Mouse (Mus musculus) ES-E14 (cell line): ENCODE measurements around the gene 5730596B20Rik.

Source experiments
- CHD2 ChIP-seq: IDR thresholded peaks from 2 replicates; pipeline ENCODE4 v1.6.1; 2014; ENCODE audit warnings: mild to moderate bottlenecking, low read depth, low read length, inconsistent platforms
- HCFC1 ChIP-seq: IDR thresholded peaks from 2 replicates; pipeline ENCODE4 v1.6.1; 2012; ENCODE audit warnings: low read length, inconsistent platforms, borderline replicate concordance; ENCODE audit not compliant: insufficient read depth
- MAFK ChIP-seq: IDR thresholded peaks from 2 replicates; pipeline ENCODE4 v1.6.1; 2014; ENCODE audit warnings: mild to moderate bottlenecking, low read depth, low read length, inconsistent platforms; ENCODE audit not compliant: insufficient read depth
- ZC3H11A ChIP-seq: IDR thresholded peaks from 2 replicates; pipeline ENCODE4 v1.6.1; 2012; ENCODE audit warnings: low read depth, mild to moderate bottlenecking, inconsistent platforms, low read length, borderline replicate concordance
- ZNF384 ChIP-seq: IDR thresholded peaks from 2 replicates; pipeline ENCODE4 v1.6.1; 2012; ENCODE audit warnings: low read depth, low read length, inconsistent platforms

DNA sequence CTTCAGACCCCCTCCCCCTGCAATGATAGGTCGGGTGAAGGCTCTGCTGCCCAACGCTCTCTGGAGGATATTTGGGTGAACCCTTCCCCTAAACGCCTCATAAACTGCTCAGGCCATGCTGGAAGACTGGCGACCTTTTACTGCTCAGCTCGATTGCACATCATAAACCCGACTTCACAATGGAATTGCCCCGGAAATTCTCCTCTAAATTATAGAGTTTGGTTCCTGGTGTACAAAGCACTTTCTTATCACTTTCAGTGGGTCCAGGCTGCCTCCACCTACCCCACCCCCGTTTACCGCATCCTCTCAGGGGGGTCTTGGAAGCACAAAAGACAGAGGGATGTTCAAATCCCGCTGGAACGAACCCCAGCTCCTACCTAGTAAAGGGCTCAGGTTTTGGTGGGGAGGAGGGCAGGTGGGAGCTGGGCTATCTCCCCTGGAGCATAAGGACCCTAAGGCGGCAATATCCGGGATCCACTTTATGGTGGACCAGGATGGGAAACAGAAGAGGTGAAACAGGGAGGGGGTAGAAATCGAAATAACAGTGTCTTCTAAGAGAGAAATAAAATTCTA is 41.4 kb downstream of the 5730596B20Rik start:
- TF ChIP-seq HCFC1 (no peak), MAFK (no peak), ZC3H11A (no peak), ZNF384 (no peak), CHD2 (no peak)
